Mouse (Mus musculus) heart, postnatal 0 days (tissue): ENCODE data around the gene Rbfox3.

Source experiments
- CTCF ChIP-seq: IDR thresholded peaks from 2 replicates; pipeline ENCODE4 v1.5.1; 2016; ENCODE audit warnings: antibody characterized with exemption, control low read depth, low read depth
- EP300 ChIP-seq: IDR thresholded peaks from 2 replicates; pipeline ENCODE4 v1.6.1; 2016; ENCODE audit warnings: antibody characterized with exemption, low read depth

DNA sequence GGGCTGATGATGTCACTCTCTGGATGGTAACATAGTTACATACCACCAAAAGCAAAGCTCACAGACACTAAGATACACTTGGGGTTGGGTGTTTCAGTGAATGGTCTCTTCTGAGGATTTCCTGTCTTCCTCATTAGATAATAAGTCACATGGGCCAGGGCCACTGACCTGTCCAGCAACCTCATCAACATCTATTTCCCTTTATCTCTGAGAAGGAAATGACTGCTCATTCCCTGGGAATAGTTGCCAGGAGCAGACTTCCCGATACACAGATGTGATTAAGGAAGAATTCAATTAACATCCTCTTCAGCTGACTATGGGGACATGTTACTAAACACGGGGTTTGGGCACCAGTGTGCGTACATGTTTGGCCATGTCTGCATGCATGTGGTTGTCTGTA, 245.2 kb downstream of the Rbfox3 start:
- TF ChIP-seq CTCF, result no peak
- TF ChIP-seq EP300, result no peak
